Mouse (Mus musculus): ENCODE data around the gene Stk25. TPM values are rescaled to one million over a fixed set of nuclear protein-coding genes. Genes with fewer than 3 reads are reported as not detected.

Stk25 gene
- polyA plus RNA-seq, 1 experiment: 338 TPM

GRCm38 (mm10) chr1:93668791-93669548 lies 10.5 kb upstream of the Stk25 start:
- peak; percentile 89 for DNase-seq (ENCODE audit: low read depth)
- TF ChIP-seq POLR2A (IDR thresholded peaks at IDR 0.05; ENCODE audit: borderline replicate concordance, extremely low read depth, insufficient read depth, insufficient read length, poor library complexity, severe bottlenecking): peak; percentile 31; the same call in 1 of the 2 replicates
- peak; percentile 56 for TF ChIP-seq CTCF (IDR thresholded peaks at IDR 0.05; ENCODE audit: borderline replicate concordance, extremely low read depth, insufficient read depth, insufficient read length)

- peak; percentile 8 for DNase-seq (ENCODE audit: low read depth)
- TF ChIP-seq CTCF (IDR thresholded peaks at IDR 0.05; ENCODE audit: borderline replicate concordance, extremely low read depth, insufficient read depth, insufficient read length): no peak
- no peak for TF ChIP-seq POLR2A (IDR thresholded peaks at IDR 0.05; ENCODE audit: borderline replicate concordance, extremely low read depth, insufficient read depth, insufficient read length, poor library complexity, severe bottlenecking)
Measured at GRCm38 (mm10) chr1:93667760-93668400, 9.4 kb upstream of the Stk25 start.

- no peak for TF ChIP-seq CTCF (IDR thresholded peaks at IDR 0.05; ENCODE audit: borderline replicate concordance, extremely low read depth, insufficient read depth, insufficient read length)
- TF ChIP-seq POLR2A (IDR thresholded peaks at IDR 0.05; ENCODE audit: borderline replicate concordance, extremely low read depth, insufficient read depth, insufficient read length, poor library complexity, severe bottlenecking): no peak
- DNase-seq (ENCODE audit: low read depth): no peak
Measured at GRCm38 (mm10) chr1:93657025-93657360, 1.5 kb downstream of the Stk25 start.

- TF ChIP-seq POLR2A (IDR thresholded peaks at IDR 0.05; ENCODE audit: borderline replicate concordance, extremely low read depth, insufficient read depth, insufficient read length, poor library complexity, severe bottlenecking): no peak
- TF ChIP-seq CTCF (IDR thresholded peaks at IDR 0.05; ENCODE audit: borderline replicate concordance, extremely low read depth, insufficient read depth, insufficient read length): no peak
- DNase-seq (ENCODE audit: low read depth): no peak
Measured at GRCm38 (mm10) chr1:93656325-93657024, 2.0 kb downstream of the Stk25 start.

- no peak for DNase-seq (ENCODE audit: low read depth)
- TF ChIP-seq CTCF (IDR thresholded peaks at IDR 0.05; ENCODE audit: borderline replicate concordance, extremely low read depth, insufficient read depth, insufficient read length) (no peak), POLR2A (IDR thresholded peaks at IDR 0.05; ENCODE audit: borderline replicate concordance, extremely low read depth, insufficient read depth, insufficient read length, poor library complexity, severe bottlenecking) (no peak)
Measured at GRCm38 (mm10) chr1:93654798-93655197, 3.7 kb downstream of the Stk25 start.

GRCm38 (mm10) chr1:93654275-93654674 lies 4.2 kb downstream of the Stk25 start:
- DNase-seq (ENCODE audit: low read depth): no peak
- TF ChIP-seq POLR2A (IDR thresholded peaks at IDR 0.05; ENCODE audit: borderline replicate concordance, extremely low read depth, insufficient read depth, insufficient read length, poor library complexity, severe bottlenecking) (no peak), CTCF (IDR thresholded peaks at IDR 0.05; ENCODE audit: borderline replicate concordance, extremely low read depth, insufficient read depth, insufficient read length) (no peak)

GRCm38 (mm10) chr1:93649604-93650172 lies 8.8 kb downstream of the Stk25 start:
- DNase-seq (ENCODE audit: low read depth): no peak
- no peak for TF ChIP-seq POLR2A (IDR thresholded peaks at IDR 0.05; ENCODE audit: borderline replicate concordance, extremely low read depth, insufficient read depth, insufficient read length, poor library complexity, severe bottlenecking)
- no peak for TF ChIP-seq CTCF (IDR thresholded peaks at IDR 0.05; ENCODE audit: borderline replicate concordance, extremely low read depth, insufficient read depth, insufficient read length)

GRCm38 (mm10) chr1:93642692-93643091 lies 15.8 kb downstream of the Stk25 start:
- DNase-seq (ENCODE audit: low read depth): no peak
- TF ChIP-seq POLR2A (IDR thresholded peaks at IDR 0.05; ENCODE audit: borderline replicate concordance, extremely low read depth, insufficient read depth, insufficient read length, poor library complexity, severe bottlenecking) (no peak), CTCF (IDR thresholded peaks at IDR 0.05; ENCODE audit: borderline replicate concordance, extremely low read depth, insufficient read depth, insufficient read length) (no peak)

GRCm38 (mm10) chr1:93641978-93642377 lies 16.5 kb downstream of the Stk25 start:
- no peak for DNase-seq (ENCODE audit: low read depth)

GRCm38 (mm10) chr1:93636211-93636897 lies 22.1 kb downstream of the Stk25 start:
- peak; percentile 26; the same call in 1 of the 2 replicates for TF ChIP-seq CTCF (IDR thresholded peaks at IDR 0.05; ENCODE audit: borderline replicate concordance, extremely low read depth, insufficient read depth, insufficient read length)
- TF ChIP-seq POLR2A (IDR thresholded peaks at IDR 0.05; ENCODE audit: borderline replicate concordance, extremely low read depth, insufficient read depth, insufficient read length, poor library complexity, severe bottlenecking): no peak
- DNase-seq (ENCODE audit: low read depth): no peak

More at GRCm38 (mm10) chr1:93641978-93642377, 16.5 kb downstream of the Stk25 start:
- TF ChIP-seq POLR2A (IDR thresholded peaks at IDR 0.05; ENCODE audit: borderline replicate concordance, extremely low read depth, insufficient read depth, insufficient read length, poor library complexity, severe bottlenecking): no peak
- TF ChIP-seq CTCF (IDR thresholded peaks at IDR 0.05; ENCODE audit: borderline replicate concordance, extremely low read depth, insufficient read depth, insufficient read length): no peak

Measured in brain, embryonic 14.5 days (tissue).